Mouse (Mus musculus) heart, adult 2 months (tissue): ENCODE measurements around the gene Arsj.

Source experiments
- EP300 ChIP-seq: fragments of 200-500 bp; IDR thresholded peaks from 2 replicates; pipeline ENCODE4 v1.6.1; 2011; ENCODE audit warnings: low read depth, low read length, control low read depth; ENCODE audit not compliant: insufficient read depth
- POLR2A ChIP-seq: fragments of 200-500 bp; IDR thresholded peaks from 2 replicates; pipeline ENCODE4 v1.6.1; 2011; ENCODE audit warnings: mild to moderate bottlenecking, low read depth, low read length, control low read depth; ENCODE audit not compliant: insufficient read depth

DNA sequence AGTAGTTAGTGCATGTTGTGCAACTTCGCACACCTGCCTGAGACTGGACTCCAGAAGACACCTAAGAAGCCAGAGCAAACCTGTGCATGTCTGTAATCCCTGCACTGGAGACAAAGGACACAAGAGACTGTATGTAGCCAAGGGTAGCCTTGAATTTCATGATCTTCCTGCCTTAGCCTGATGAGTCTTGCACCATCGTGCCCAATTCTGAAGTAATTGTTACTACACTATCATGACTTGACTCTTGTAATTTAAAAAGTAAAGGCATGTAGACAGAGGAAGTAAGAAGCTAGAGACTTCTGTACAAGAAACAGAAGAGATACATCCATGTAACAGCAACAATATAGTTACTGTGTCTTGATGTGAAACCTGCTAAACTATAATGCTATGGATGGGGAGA, 40.7 kb downstream of the Arsj start:
- TF ChIP-seq EP300 (no peak), POLR2A (no peak)
